25 mouse cellular contexts compared by ENCODE assay signal in genomic region chr11:106439355-106439754, GRCm38 (mm10). TPM values are rescaled to one million over a fixed set of nuclear protein-coding genes. Genes with fewer than 3 reads are reported as not detected.
DNase-seq lines count a peak whose midpoint lies in the region; ATAC-seq and TF ChIP-seq lines count a peak whose summit lies in the region.
"Had no signal": no experiment of that assay in that cellular context is flagged by ENCODE, and none has a peak within 500 bp of the region (broad histone marks: within the 10 kb centered on the region; RNA-seq: fewer than 3 reads in every experiment).

No protein-coding gene starts in this region.

- TF ChIP-seq EP300 in CH12.LX (IDR thresholded peaks at IDR 0.05; ENCODE audit: low read length) (no peak), MEL (IDR thresholded peaks at IDR 0.05; ENCODE audit: low read depth in 1 of 2, low read length in 2 of 2) (peak; percentile 92 to 95)
- TF ChIP-seq EP300 in liver, embryonic 14.5 days (IDR thresholded peaks at IDR 0.05; ENCODE audit: low read depth): peak; percentile 63

- H3K27ac ChIP-seq in CH12.LX (ENCODE audit: insufficient read depth, low read depth) (peak overlapping the region; percentile 84; the same call in 1 of the 2 replicates), MEL (ENCODE audit: control insufficient read depth, low read depth, low read length) (peak overlapping the region; percentile 98)
- H3K27ac ChIP-seq in liver, embryonic 14.5 days: no peak overlapping the region
- H3K27ac ChIP-seq: forebrain, embryonic 12.5 days; heart, adult 2 months; hindbrain, embryonic 13.5 days; kidney, postnatal 0 days; left cerebral cortex, adult 2 months; limb, embryonic 13.5 days; lung, embryonic 15.5 days; macrophage; midbrain, embryonic 12.5 days; neural tube, embryonic 12.5 days had no signal

- peaks cover 9 to 12% of the 10 kb centered on the region in 2 experiments for H3K4me1 ChIP-seq in CH12.LX (ENCODE audit: control insufficient read depth in 1 of 2, insufficient read depth in 2 of 2)
- peaks cover 24 to 26% of the 10 kb centered on the region in 2 experiments for H3K4me1 ChIP-seq in MEL (ENCODE audit: control insufficient read depth in 1 of 2, insufficient read depth in 2 of 2, low read length in 2 of 2)
- H3K4me1 ChIP-seq in liver, embryonic 14.5 days (replicated peaks; ENCODE audit: control insufficient read depth in 2 of 2, insufficient read depth in 2 of 2, low read length in 1 of 2): peaks cover 16 to 20% of the 10 kb centered on the region in 2 experiments
- H3K4me1 ChIP-seq: forebrain, embryonic 12.5 days; hindbrain, embryonic 13.5 days; limb, embryonic 13.5 days; midbrain, embryonic 12.5 days; neural tube, embryonic 12.5 days had no signal

- 31% methylated on average over 3 of the region's 3 CpGs for WGBS in liver, embryonic 14.5 days (ENCODE audit: insufficient replicate concordance)

- dilution Hi-C loops in CH12.LX (cut with MboI; ENCODE audit: extremely low pct_ligation_motif_present, extremely low pct_unique_long_range_greater_than_20kb, low sequenced_read_pairs): no loop called here

- H3K36me3 ChIP-seq in CH12.LX (replicated peaks in 1 of 2; ENCODE audit: control insufficient read depth in 1 of 2, insufficient read depth in 1 of 2, low read length in 1 of 2): peaks cover 29 to 30% of the 10 kb centered on the region in 2 experiments
- peaks cover 0 to 32% of the 10 kb centered on the region in 2 experiments; a peak in 2 of 4 replicates for H3K36me3 ChIP-seq in MEL (ENCODE audit: control insufficient read depth in 1 of 2, insufficient read depth in 2 of 2, low read length in 2 of 2)
- H3K36me3 ChIP-seq in liver, embryonic 14.5 days (replicated peaks; ENCODE audit: control insufficient read depth, insufficient read depth, low read depth): no peaks in the 10 kb centered on the region
- peaks cover 8% of the 10 kb centered on the region for H3K36me3 ChIP-seq in myocyte (ENCODE audit: control insufficient read depth, insufficient read depth)
- H3K36me3 ChIP-seq: forebrain, embryonic 12.5 days; hindbrain, embryonic 13.5 days; limb, embryonic 13.5 days; lung, embryonic 15.5 days; midbrain, embryonic 12.5 days; neural tube, embryonic 12.5 days had no signal

- no peaks in the 10 kb centered on the region for H3K27me3 ChIP-seq in CH12.LX (replicated peaks)
- H3K27me3 ChIP-seq in MEL (ENCODE audit: control insufficient read depth in 1 of 2, insufficient read depth in 2 of 2, low read length in 2 of 2): no peaks in the 10 kb centered on the region
- no peaks in the 10 kb centered on the region for H3K27me3 ChIP-seq in liver, embryonic 14.5 days (ENCODE audit: control insufficient read depth, insufficient read depth, low read length)
- no peaks in the 10 kb centered on the region for H3K27me3 ChIP-seq in myocyte (ENCODE audit: control insufficient read depth, insufficient read depth, insufficient read length)
- H3K27me3 ChIP-seq: forebrain, embryonic 12.5 days; hindbrain, embryonic 13.5 days; limb, embryonic 13.5 days; lung, embryonic 15.5 days; midbrain, embryonic 12.5 days; neural tube, embryonic 12.5 days had no signal

- in situ Hi-C loops in CH12.LX (cut with MboI; ENCODE audit: low pct_ligation_motif_present, low pct_unique_long_range_greater_than_20kb, low sequenced_read_pairs): no loop called here

- TF ChIP-seq CTCF in CH12.LX (conservative IDR thresholded peaks at IDR 0.05 in 1 of 2, IDR thresholded peaks at IDR 0.05 in 1 of 2; ENCODE audit: low read depth in 2 of 2, low read length in 2 of 2) (no peak), MEL (IDR thresholded peaks at IDR 0.05 in 2 of 3, conservative IDR thresholded peaks at IDR 0.05 in 1 of 3; ENCODE audit: control insufficient read depth in 1 of 3, insufficient read depth in 1 of 3, low read depth in 2 of 3, low read length in 3 of 3, poor library complexity in 1 of 3, severe bottlenecking in 1 of 3) (no peak)
- no peak for TF ChIP-seq CTCF in liver, embryonic 14.5 days (IDR thresholded peaks at IDR 0.05; ENCODE audit: low read depth)

- H3K9ac ChIP-seq in CH12.LX (ENCODE audit: insufficient read depth, low read depth) (peak overlapping the region; percentile 8; the same call in 1 of the 2 replicates), MEL (ENCODE audit: control insufficient read depth, low read depth, low read length, poor library complexity, severe bottlenecking) (peak overlapping the region; percentile 54)
- no peak overlapping the region for H3K9ac ChIP-seq in liver, embryonic 14.5 days (replicated peaks)
- H3K9ac ChIP-seq: forebrain, embryonic 12.5 days; hindbrain, embryonic 13.5 days; limb, embryonic 13.5 days; lung, embryonic 15.5 days; midbrain, embryonic 12.5 days; neural tube, embryonic 12.5 days had no signal

- H3K4me3 ChIP-seq in CH12.LX (replicated peaks in 1 of 3; ENCODE audit: low read depth in 2 of 3, low read length in 2 of 3, poor library complexity in 1 of 3): no peak overlapping the region
- H3K4me3 ChIP-seq in MEL (ENCODE audit: control insufficient read depth in 1 of 2, insufficient read depth in 1 of 2, low read depth in 2 of 2, low read length in 2 of 2): no peak overlapping the region
- no peak overlapping the region for H3K4me3 ChIP-seq in liver, embryonic 14.5 days (ENCODE audit: insufficient read depth in 1 of 2, low read depth in 2 of 2, low read length in 2 of 2)
- no peak overlapping the region for H3K4me3 ChIP-seq in myocyte
- H3K4me3 ChIP-seq: forebrain, embryonic 12.5 days; heart, adult 2 months; hindbrain, embryonic 13.5 days; left cerebral cortex, adult 2 months; limb, embryonic 13.5 days; lung, embryonic 15.5 days; midbrain, embryonic 12.5 days; neural tube, embryonic 12.5 days had no signal

- no peak for TF ChIP-seq RAD21 in CH12.LX (IDR thresholded peaks at IDR 0.05; ENCODE audit: low read depth, low read length)
- TF ChIP-seq RAD21 in MEL (IDR thresholded peaks at IDR 0.05; ENCODE audit: low read depth, low read length): no peak

- H3K79me2 ChIP-seq in CH12.LX (replicated peaks; ENCODE audit: control insufficient read depth, extremely low read depth, insufficient read depth, poor library complexity, severe bottlenecking) (peaks cover 46% of the 10 kb centered on the region), MEL (ENCODE audit: control insufficient read depth, insufficient read depth, low read length, poor library complexity) (no peaks in the 10 kb centered on the region), myocyte (ENCODE audit: control insufficient read depth, insufficient read depth) (peaks cover 49% of the 10 kb centered on the region)

- H3K9me3 ChIP-seq in CH12.LX (replicated peaks; ENCODE audit: low read length) (no peaks in the 10 kb centered on the region), MEL (replicated peaks; ENCODE audit: insufficient read depth, low read length) (no peaks in the 10 kb centered on the region)
- H3K9me3 ChIP-seq in liver, embryonic 14.5 days (ENCODE audit: control insufficient read depth, low read length): no peaks in the 10 kb centered on the region
- H3K9me3 ChIP-seq: forebrain, embryonic 12.5 days; hindbrain, embryonic 13.5 days; limb, embryonic 13.5 days; lung, embryonic 15.5 days; midbrain, embryonic 12.5 days; neural tube, embryonic 12.5 days had no signal

- DNase-seq in CH12.LX (ENCODE audit: extremely low read depth) (no peak), MEL (ENCODE audit: low read depth, low spot score) (peak; percentile 63)
- peak in 1 of 3 experiments; percentile 31 for DNase-seq in liver, embryonic 14.5 days (ENCODE audit: low read depth in 3 of 3, low spot score in 3 of 3)
- DNase-seq in left cerebral cortex, postnatal 4 days: no peak
- DNase-seq: adrenal gland, postnatal 25 days; cerebellum, adult 11-12 months; cerebellum, postnatal 10 days; gastrocnemius, postnatal 36 days; heart, adult 2 months; heart, postnatal 36 days; kidney, adult 18-20 months; retina, postnatal 1 day; right cerebral cortex, postnatal 25 days had no signal

- intact Hi-C loops in left cerebral cortex, postnatal 4 days (cut with DNase I): no loop called here

- H3ac ChIP-seq in myocyte (ENCODE audit: control insufficient read depth, insufficient read length): no peak overlapping the region

- no peak for TF ChIP-seq POLR2A in CH12.LX (IDR thresholded peaks at IDR 0.05; ENCODE audit: low read depth, low read length)
- TF ChIP-seq POLR2A in MEL (IDR thresholded peaks at IDR 0.05; ENCODE audit: control insufficient read depth in 1 of 2, insufficient read depth in 1 of 2, low read depth in 1 of 2, low read length in 2 of 2, poor library complexity in 1 of 2): no peak
- no peak for TF ChIP-seq POLR2A in myocyte (IDR thresholded peaks at IDR 0.05; ENCODE audit: insufficient read length, low read depth)

- peak; percentile 54; the same call in 1 of the 2 replicates for ATAC-seq in liver, embryonic 14.5 days (ENCODE audit: insufficient read depth)
- no peak for ATAC-seq in inflammation-experienced regulatory T-cells, adult 6 months
- no peak for ATAC-seq in erythroblast, adult 5-6 weeks (replicated peaks; ENCODE audit: low FRiP score, poor library complexity, severe bottlenecking)

- no peak overlapping the region for H3K4me2 ChIP-seq in CH12.LX (ENCODE audit: insufficient read depth, low read depth, poor library complexity, severe bottlenecking)
- no peak overlapping the region; the same call in 1 of the 2 replicates for H3K4me2 ChIP-seq in liver, embryonic 14.5 days (ENCODE audit: low read depth)
- peak overlapping the region; percentile 30 for H3K4me2 ChIP-seq in myocyte (ENCODE audit: low read depth)
- H3K4me2 ChIP-seq: forebrain, embryonic 12.5 days; hindbrain, embryonic 13.5 days; limb, embryonic 13.5 days; lung, embryonic 15.5 days; midbrain, embryonic 12.5 days; neural tube, embryonic 12.5 days had no signal

RNA-seq across cellular contexts. Expression of gene Ern1, which starts 48.3 kb away (rescaled TPM):
- 15.2 and 21.7 TPM in 2 replicates for total RNA-seq in CH12.LX (2012; rRNA removed)
- total RNA-seq in CH12.LX (2014; rRNA removed): 3.0 TPM in 2 replicates
- 6.9 and 7.7 TPM in 2 replicates for polyA plus RNA-seq in CH12.LX (2012; ENCODE audit: insufficient read length, low read depth)
- 4.3 and 4.8 TPM in 2 replicates for total RNA-seq in MEL (2012; rRNA removed)
- 1 to 10 TPM in 1 of 2 experiments, not detected in 1; 5.7 TPM for polyA plus RNA-seq in MEL (2012; ENCODE audit: insufficient read depth in 1 of 2, insufficient read length in 2 of 2, low read depth in 1 of 2, low replicate concordance in 2 of 2, missing spikeins in 1 of 2)
- 4.3 and 4.6 TPM in 2 replicates for polyA plus RNA-seq in liver, embryonic 14.5 days (2012; rRNA removed)
- polyA plus RNA-seq in liver, embryonic 14.5 days (2014; fragmentation: Nextera tagmentation; extraction: Ambion mirVana): 2.9 and 3.3 TPM in 2 replicates
- 20.4 TPM for polyA plus RNA-seq in myocyte (2012; fragmentation: generic; extraction: Trizol)
- polyA plus RNA-seq in inflammation-experienced regulatory T-cells, adult 6 months (2017; shearing (Covaris generic)): 1 to 10 TPM; 1.4 to 1.8 (median 1.6) TPM
- total RNA-seq in erythroblast, adult 5-6 weeks (2015; ENCODE audit: low replicate concordance): 7.9 and 11.1 TPM in 2 replicates
- 23.8 and 25.6 TPM in 2 replicates for total RNA-seq in erythroblast, adult 5-6 weeks (2017; ENCODE audit: low replicate concordance)
- total RNA-seq in left cerebral cortex, postnatal 4 days (2021): 10 to 100 TPM; 10.7 to 12.9 TPM

RNA-seq across cellular contexts. Expression of gene Icam2, which starts 51.5 kb away (rescaled TPM):
- total RNA-seq in CH12.LX (2012; rRNA removed): 15.3 and 27.3 TPM in 2 replicates
- total RNA-seq in CH12.LX (2014; rRNA removed): 40.1 and 44.3 TPM in 2 replicates
- 23.7 and 26.7 TPM in 2 replicates for polyA plus RNA-seq in CH12.LX (2012; ENCODE audit: insufficient read length, low read depth)
- total RNA-seq in MEL (2012; rRNA removed): 58.1 and 82.7 TPM in 2 replicates
- 10 to 100 TPM in 1 of 2 experiments, not detected in 1; 49.6 TPM for polyA plus RNA-seq in MEL (2012; ENCODE audit: insufficient read depth in 1 of 2, insufficient read length in 2 of 2, low read depth in 1 of 2, low replicate concordance in 2 of 2, missing spikeins in 1 of 2)
- 9.4 and 13.0 TPM in 2 replicates for polyA plus RNA-seq in liver, embryonic 14.5 days (2012; rRNA removed)
- 12.1 and 16.3 TPM in 2 replicates for polyA plus RNA-seq in liver, embryonic 14.5 days (2014; fragmentation: Nextera tagmentation; extraction: Ambion mirVana)
- not detected for polyA plus RNA-seq in myocyte (2012; fragmentation: generic; extraction: Trizol)
- 100 to 1,000 TPM in 2 of 3 experiments, 10 to 100 TPM in 1; 91.8 to 131 (median 125) TPM for polyA plus RNA-seq in inflammation-experienced regulatory T-cells, adult 6 months (2017; shearing (Covaris generic))
- 9.8 and 10.7 TPM in 2 replicates for total RNA-seq in erythroblast, adult 5-6 weeks (2015; ENCODE audit: low replicate concordance)
- total RNA-seq in erythroblast, adult 5-6 weeks (2017; ENCODE audit: low replicate concordance): 4.0 and 13.7 TPM in 2 replicates
- total RNA-seq in left cerebral cortex, postnatal 4 days (2021): 1 to 10 TPM; 4.4 to 6.2 TPM

Comparison
In these comparisons a context has a peak if more than half of its experiments do, and no peak if none do; other contexts are left out.
1. Of the 35 proteins assayed by ChIP-seq in both MEL and CH12.LX: peak only in MEL: BHLHE40, ELF1, EP300, ETS1, JUND, KAT2A and 12 more; only in CH12.LX: none; in both: none; in neither: 17.